Mouse (Mus musculus) midbrain, embryonic 15.5 days (tissue): ENCODE data around the gene Gm9918. TPM values are rescaled to one million over a fixed set of nuclear protein-coding genes. Genes with fewer than 3 reads are reported as not detected.
A peak's percentile ranks its signal among the peaks of the same experiment; 100 is the strongest.

ENCODE experiments used
- ATAC-seq: fragments of 200-750 bp; cut with Nextera tagmentation; replicated peaks from 2 replicates; pipeline ENCODE4 v1.8.0; 2017; ENCODE audit warnings: moderate TSS enrichment
- H3K27ac ChIP-seq: fragments of 300-500 bp; sonication (generic); 2 replicates; pipeline ENCODE4 v1.5.1; 2015; ENCODE audit warnings: mild to moderate bottlenecking, inconsistent platforms
- H3K27me3 ChIP-seq: fragments of 300-500 bp; sonication (generic); replicated peaks from 2 replicates; pipeline ENCODE4 v1.6.1; 2015; ENCODE audit warnings: inconsistent platforms
- H3K36me3 ChIP-seq: fragments of 300-500 bp; sonication (generic); replicated peaks from 2 replicates; pipeline ENCODE4 v1.6.1; 2015; ENCODE audit warnings: inconsistent platforms
- H3K4me1 ChIP-seq: fragments of 300-500 bp; sonication (generic); 2 replicates; pipeline ENCODE4 v1.6.1; 2015; ENCODE audit warnings: inconsistent platforms
- H3K4me2 ChIP-seq: fragments of 300-500 bp; sonication (generic); 2 replicates; pipeline ENCODE4 v1.6.1; 2015; ENCODE audit warnings: inconsistent platforms, mild to moderate bottlenecking, moderate library complexity
- H3K4me3 ChIP-seq: fragments of 300-500 bp; sonication (generic); 2 replicates; pipeline ENCODE4 v1.5.1; 2015; ENCODE audit warnings: mild to moderate bottlenecking, inconsistent platforms
- H3K9ac ChIP-seq: fragments of 300-500 bp; sonication (generic); 2 replicates; pipeline ENCODE4 v1.6.1; 2015; ENCODE audit warnings: mild to moderate bottlenecking, inconsistent platforms
- H3K9me3 ChIP-seq: fragments of 300-500 bp; sonication (generic); 2 replicates; pipeline ENCODE4 v1.6.1; 2016; ENCODE audit warnings: inconsistent platforms
- WGBS: fragments of 180-500 bp; shearing (Covaris S2); methylation state at CpG from one replicate; pipeline ENCODE4 v1.1.7; 2015; ENCODE audit warnings: mixed read lengths; 5-methylcytosine and 5-hydroxymethylcytosine counted together
- polyA plus RNA-seq: library from polyadenylated mRNA; unstranded; fragments of >200 nt; fragmentation: Nextera tagmentation; extraction: Ambion mirVana; gene quantifications from 2 replicates; pipeline ENCODE4 v1.2.1, GENCODE M21; 2015

The Gm9918 gene
- polyA plus RNA-seq, 1 experiment from 2014 or later = 0.10 TPM

DNA sequence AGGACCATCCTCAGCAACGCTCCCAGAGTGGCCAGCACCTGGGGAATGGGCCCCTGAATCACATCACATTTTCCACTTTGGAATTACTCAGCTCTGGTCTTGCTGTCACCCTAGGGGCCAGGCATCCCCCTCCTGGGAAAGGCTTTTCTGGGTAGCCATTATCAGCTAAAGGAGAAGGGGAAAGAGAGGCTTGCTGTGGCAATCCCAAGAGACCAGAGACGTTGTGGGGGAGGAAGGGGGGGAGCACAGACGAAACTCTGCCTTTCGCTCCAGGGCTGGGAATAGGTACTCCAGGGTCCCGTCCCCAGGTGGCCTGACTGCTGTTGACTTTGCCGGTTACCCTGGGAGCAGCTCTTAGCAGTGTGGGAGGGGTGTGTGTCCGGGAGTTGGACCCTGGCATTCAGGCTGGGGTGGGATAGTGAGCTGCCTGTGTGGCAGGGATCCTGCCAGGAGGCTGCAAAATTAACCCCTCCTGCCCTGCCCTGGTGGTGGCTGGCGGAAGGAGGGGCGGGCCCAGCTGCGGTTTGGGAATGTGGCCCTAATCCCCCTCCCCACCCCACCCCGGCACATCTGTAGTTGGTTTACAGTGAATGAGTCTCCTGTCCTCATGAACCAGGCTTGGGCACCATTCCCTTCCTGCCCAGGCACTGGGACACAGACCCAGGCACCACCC is 11.6 kb upstream of the Gm9918 start:
- 13% methylated on average over 11 of the region's 11 CpGs for WGBS
- no peak overlapping the region for H3K9ac ChIP-seq
- no peak overlapping the region for H3K27ac ChIP-seq
- H3K4me2 ChIP-seq = no peak overlapping the region
- no peaks in the 10 kb centered on the region for H3K36me3 ChIP-seq
- H3K4me1 ChIP-seq = peaks cover 19% of the 10 kb centered on the region
- ATAC-seq = no peak
- H3K4me3 ChIP-seq = no peak overlapping the region
- no peaks in the 10 kb centered on the region for H3K9me3 ChIP-seq
- H3K27me3 ChIP-seq = peaks cover 34% of the 10 kb centered on the region

- no peaks in the 10 kb centered on the region for H3K36me3 ChIP-seq
- H3K9me3 ChIP-seq = no peaks in the 10 kb centered on the region
- H3K4me1 ChIP-seq = peaks cover 11% of the 10 kb centered on the region
- no peak overlapping the region for H3K27ac ChIP-seq
- H3K9ac ChIP-seq = no peak overlapping the region
- H3K4me2 ChIP-seq = no peak overlapping the region
- H3K4me3 ChIP-seq = no peak overlapping the region
- H3K27me3 ChIP-seq = peaks cover 16% of the 10 kb centered on the region
- ATAC-seq = no peak
- WGBS = 52% methylated on average over 7 of the region's 7 CpGs
Observed at GRCm38 (mm10) chr15:102262582-102262981, 7.8 kb upstream of the Gm9918 start.

DNA sequence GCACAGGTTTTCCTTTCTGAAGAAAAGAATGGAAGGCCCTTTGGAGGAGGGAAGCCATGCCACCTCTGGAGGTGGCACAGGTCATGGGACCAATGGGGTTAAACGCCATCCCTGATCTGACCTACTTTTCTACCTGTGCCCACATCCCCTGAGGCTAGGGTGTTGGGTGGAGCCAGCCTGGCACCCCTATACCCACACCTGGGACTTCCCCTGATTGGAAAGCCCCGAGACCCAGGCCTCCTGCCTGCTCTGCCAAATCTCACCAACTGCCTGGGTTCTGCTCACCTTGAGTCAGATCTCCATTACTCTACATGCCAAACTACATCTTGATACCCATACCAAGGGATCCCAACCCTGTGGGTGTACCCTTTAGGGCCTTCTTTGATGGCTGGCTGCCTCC is 7.3 kb upstream of the Gm9918 start:
- ATAC-seq = no peak
- H3K36me3 ChIP-seq = no peaks in the 10 kb centered on the region
- H3K27ac ChIP-seq = no peak overlapping the region
- H3K4me2 ChIP-seq = no peak overlapping the region
- H3K4me1 ChIP-seq = peaks cover 6% of the 10 kb centered on the region; the same call in 1 of the 2 replicates
- no peak overlapping the region for H3K9ac ChIP-seq
- WGBS = 62% methylated on average over 2 of the region's 2 CpGs
- H3K27me3 ChIP-seq = peaks cover 12% of the 10 kb centered on the region
- H3K9me3 ChIP-seq = no peaks in the 10 kb centered on the region
- no peak overlapping the region for H3K4me3 ChIP-seq

- H3K4me1 ChIP-seq = peaks cover 2% of the 10 kb centered on the region; the same call in 1 of the 2 replicates
- no peak overlapping the region for H3K9ac ChIP-seq
- no peak overlapping the region for H3K4me2 ChIP-seq
- no peak for ATAC-seq
- H3K9me3 ChIP-seq = no peaks in the 10 kb centered on the region
- H3K27ac ChIP-seq = no peak overlapping the region
- 90% methylated on average over 5 of the region's 5 CpGs for WGBS
- H3K36me3 ChIP-seq = no peaks in the 10 kb centered on the region
- peaks cover 6% of the 10 kb centered on the region; the same call in 1 of the 2 replicates for H3K27me3 ChIP-seq
- no peak overlapping the region for H3K4me3 ChIP-seq
Observed at GRCm38 (mm10) chr15:102265548-102265947, 4.8 kb upstream of the Gm9918 start.

DNA sequence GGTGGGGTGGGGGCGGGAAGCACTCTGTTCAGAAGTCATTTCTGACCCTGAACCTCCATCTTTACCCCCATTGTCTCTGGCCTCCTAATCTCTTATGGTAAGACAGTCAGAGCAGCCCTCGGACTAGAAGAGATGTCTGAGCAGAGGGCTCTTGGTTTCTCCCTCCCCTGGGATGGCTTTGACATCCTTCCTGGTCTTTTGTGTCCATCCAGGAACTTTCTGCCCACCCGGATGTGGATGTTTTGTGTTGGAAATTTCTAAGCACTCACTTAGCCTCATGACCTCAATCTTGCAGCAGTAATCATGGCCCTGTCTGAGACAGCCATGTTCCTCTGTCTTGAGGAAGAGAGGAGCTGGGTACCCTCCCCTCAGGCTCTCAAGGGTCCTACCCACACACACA is 1.1 kb downstream of the Gm9918 start:
- H3K9me3 ChIP-seq = no peaks in the 10 kb centered on the region
- no peak overlapping the region for H3K4me3 ChIP-seq
- H3K9ac ChIP-seq = no peak overlapping the region
- no peak overlapping the region for H3K27ac ChIP-seq
- H3K4me2 ChIP-seq = no peak overlapping the region
- 19% methylated on average over 3 of the region's 3 CpGs for WGBS
- no peaks in the 10 kb centered on the region for H3K36me3 ChIP-seq
- ATAC-seq = no peak
- 0 out of 2 replicates have a peak, but pooled peaks cover 19% of the 10 kb centered on the region for H3K27me3 ChIP-seq
- H3K4me1 ChIP-seq = peaks cover 5% of the 10 kb centered on the region; the same call in 1 of the 2 replicates

DNA sequence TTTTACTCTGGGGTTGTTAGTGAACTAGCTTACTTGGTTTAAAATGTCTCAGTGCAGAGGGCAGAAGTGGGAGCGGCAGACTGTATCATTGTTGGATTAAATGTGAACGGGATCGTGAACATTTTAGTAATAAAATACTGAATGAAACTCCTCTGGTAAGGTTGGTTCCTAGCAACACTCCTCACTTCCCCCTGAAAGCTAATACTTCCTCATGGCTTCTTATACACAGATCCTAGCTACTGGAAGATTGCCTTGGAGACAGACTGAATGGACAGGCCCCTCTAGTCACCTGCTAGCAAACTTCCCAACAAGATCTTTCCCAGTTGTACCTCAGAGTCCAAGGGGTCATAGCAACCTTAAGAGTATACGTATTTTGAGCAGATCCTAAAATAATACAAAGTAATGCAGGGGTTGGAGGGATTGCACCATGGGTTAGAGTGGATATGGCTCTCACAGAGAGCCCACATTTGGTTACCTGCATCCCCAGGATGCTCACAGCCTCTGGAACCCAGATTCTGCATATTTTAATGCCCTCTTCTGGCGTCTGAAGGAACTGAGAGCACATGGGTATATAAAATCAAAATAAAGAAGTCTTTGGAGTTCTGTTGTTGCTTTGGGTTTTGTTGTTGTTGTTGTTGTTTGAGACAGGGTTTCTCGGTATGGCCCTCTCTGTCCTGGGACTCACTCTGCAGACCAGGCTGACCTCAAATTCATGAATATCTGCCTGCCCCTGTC is 3.8 kb downstream of the Gm9918 start:
- no peak for ATAC-seq
- Histone ChIP-seq H3K4me3 (no peak overlapping the region), H3K4me2 (no peak overlapping the region), H3K4me1 (peaks cover 9% of the 10 kb centered on the region), H3K36me3 (no peaks in the 10 kb centered on the region), H3K9me3 (no peaks in the 10 kb centered on the region), H3K27ac (no peak overlapping the region), H3K27me3 (0 out of 2 replicates have a peak, but pooled peaks cover 19% of the 10 kb centered on the region), H3K9ac (no peak overlapping the region)
- 78% methylated on average over 6 of the region's 6 CpGs for WGBS

GRCm38 (mm10) chr15:102278726-102279091 is 8.3 kb downstream of the Gm9918 start:
- H3K27me3 ChIP-seq = no peaks in the 10 kb centered on the region
- ATAC-seq = peak; percentile 25; the same call in 1 of the 2 replicates
- H3K4me2 ChIP-seq = peak overlapping the region; percentile 84
- peak overlapping the region; percentile 90 for H3K27ac ChIP-seq
- peak overlapping the region; percentile 84 for H3K9ac ChIP-seq
- peaks cover 13% of the 10 kb centered on the region; the same call in 1 of the 2 replicates for H3K36me3 ChIP-seq
- 35% methylated on average over 7 of the region's 7 CpGs for WGBS
- H3K4me1 ChIP-seq = peaks cover 17% of the 10 kb centered on the region
- H3K9me3 ChIP-seq = no peaks in the 10 kb centered on the region
- peak overlapping the region; percentile 85 for H3K4me3 ChIP-seq

DNA sequence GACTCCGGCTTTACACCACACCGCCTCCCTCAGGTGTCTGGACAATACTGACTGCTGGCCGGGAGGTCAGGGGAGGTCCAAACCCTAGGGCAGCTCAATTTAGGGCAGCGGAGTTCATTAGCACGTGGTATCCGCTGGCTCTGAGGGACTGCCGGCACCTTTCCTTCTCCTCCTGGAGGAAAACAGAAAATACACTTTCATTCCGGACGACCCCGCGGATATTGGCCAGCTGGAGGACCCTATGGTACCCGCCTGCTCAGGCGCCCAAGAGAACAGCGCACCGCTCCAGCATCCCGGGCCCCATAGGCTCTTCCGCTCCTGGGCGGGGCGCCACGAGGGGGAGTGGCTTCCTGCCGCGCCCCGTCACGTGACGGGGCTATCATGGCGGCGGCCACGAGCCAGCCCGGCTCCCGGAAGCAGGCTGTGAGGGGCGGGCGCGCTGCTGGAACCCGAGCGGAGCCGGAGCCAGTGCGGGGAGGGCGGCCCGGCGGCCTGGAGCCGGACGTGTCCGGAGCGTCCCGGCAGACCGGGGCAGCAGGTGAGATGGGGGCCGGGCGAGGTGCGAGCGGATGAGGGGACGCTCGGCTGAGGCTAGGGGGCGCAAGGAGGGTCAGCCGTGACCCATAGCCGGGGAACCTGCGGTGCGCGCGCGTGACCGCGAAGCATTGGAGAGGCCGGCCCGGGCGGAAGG is 8.9 kb downstream of the Gm9918 start, which contains the start of gene Mfsd5:
TSS of gene Mfsd5 (plus strand) at position 363 of the 691 bp plus-strand sequence.
- Histone ChIP-seq H3K4me2 (peak within 1 kb of the TSS; percentile 84), H3K9ac (peak within 1 kb of the TSS; percentile 84)
- under 1% methylated on average over 64 of the region's 65 CpGs for WGBS

DNA sequence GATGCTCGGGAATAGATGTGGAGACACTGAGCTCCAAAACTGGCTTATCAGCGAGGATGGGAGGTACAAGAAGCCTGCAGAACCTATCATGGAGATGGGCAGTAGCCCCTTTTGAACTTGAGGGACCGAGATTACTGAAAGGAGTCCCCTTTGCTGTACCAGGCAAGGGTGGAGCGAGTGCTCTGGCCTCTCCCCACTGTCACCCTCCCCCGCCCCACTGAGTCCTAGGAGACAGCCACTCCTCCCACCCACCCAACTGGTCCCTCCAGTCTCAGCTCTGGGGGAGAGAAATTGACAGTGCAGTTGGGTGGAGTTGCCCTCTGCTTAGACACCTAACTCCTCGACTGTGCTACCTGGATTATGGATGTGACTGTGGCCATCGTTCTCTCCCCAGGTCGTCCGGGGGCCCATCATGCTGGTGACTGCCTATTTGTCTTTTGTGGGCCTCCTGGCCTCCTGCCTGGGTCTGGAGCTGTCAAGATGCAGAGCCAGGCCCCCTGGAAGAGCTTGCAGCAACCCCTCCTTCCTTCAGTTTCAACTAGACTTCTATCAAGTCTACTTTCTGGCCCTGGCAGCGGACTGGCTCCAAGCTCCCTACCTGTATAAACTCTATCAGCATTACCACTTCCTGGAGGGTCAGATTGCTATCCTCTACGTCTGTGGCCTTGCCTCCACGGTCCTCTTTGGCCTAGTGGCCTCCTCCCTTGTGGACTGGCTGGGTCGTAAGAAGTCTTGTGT is 9.6 kb downstream of the Gm9918 start:
- WGBS = 29% methylated on average over 13 of the region's 13 CpGs

More for the DNA sequence above, 8.9 kb downstream of the Gm9918 start, which contains the start of gene Mfsd5:
- no peaks in the 10 kb centered on the region for H3K9me3 ChIP-seq
- H3K27ac ChIP-seq = peak within 1 kb of the TSS; percentile 90
- peak; percentile 95 for ATAC-seq
- H3K36me3 ChIP-seq = peaks cover 13% of the 10 kb centered on the region; the same call in 1 of the 2 replicates
- peaks cover 17% of the 10 kb centered on the region for H3K4me1 ChIP-seq
- peak within 1 kb of the TSS; percentile 85 for H3K4me3 ChIP-seq
- H3K27me3 ChIP-seq = no peaks in the 10 kb centered on the region

GRCm38 (mm10) chr15:102280623-102281022 is 10.3 kb downstream of the Gm9918 start:
- Histone ChIP-seq H3K36me3 (peaks cover 13% of the 10 kb centered on the region; the same call in 1 of the 2 replicates), H3K4me1 (peaks cover 17% of the 10 kb centered on the region), H3K4me2 (peak overlapping the region; percentile 84), H3K9ac (no peak overlapping the region), H3K27me3 (no peaks in the 10 kb centered on the region), H3K27ac (no peak overlapping the region), H3K9me3 (no peaks in the 10 kb centered on the region), H3K4me3 (peak overlapping the region; percentile 85)
- WGBS = 98% methylated on average over 19 of the region's 19 CpGs
- ATAC-seq = no peak

More for the DNA sequence above, 9.6 kb downstream of the Gm9918 start:
- no peak; the same call in 1 of the 2 replicates for ATAC-seq
- Histone ChIP-seq H3K4me2 (peak overlapping the region; percentile 84), H3K4me1 (peaks cover 17% of the 10 kb centered on the region), H3K9ac (peak overlapping the region; percentile 84), H3K27me3 (no peaks in the 10 kb centered on the region), H3K27ac (peak overlapping the region; percentile 90), H3K9me3 (no peaks in the 10 kb centered on the region), H3K4me3 (peak overlapping the region; percentile 85), H3K36me3 (peaks cover 13% of the 10 kb centered on the region; the same call in 1 of the 2 replicates)

DNA sequence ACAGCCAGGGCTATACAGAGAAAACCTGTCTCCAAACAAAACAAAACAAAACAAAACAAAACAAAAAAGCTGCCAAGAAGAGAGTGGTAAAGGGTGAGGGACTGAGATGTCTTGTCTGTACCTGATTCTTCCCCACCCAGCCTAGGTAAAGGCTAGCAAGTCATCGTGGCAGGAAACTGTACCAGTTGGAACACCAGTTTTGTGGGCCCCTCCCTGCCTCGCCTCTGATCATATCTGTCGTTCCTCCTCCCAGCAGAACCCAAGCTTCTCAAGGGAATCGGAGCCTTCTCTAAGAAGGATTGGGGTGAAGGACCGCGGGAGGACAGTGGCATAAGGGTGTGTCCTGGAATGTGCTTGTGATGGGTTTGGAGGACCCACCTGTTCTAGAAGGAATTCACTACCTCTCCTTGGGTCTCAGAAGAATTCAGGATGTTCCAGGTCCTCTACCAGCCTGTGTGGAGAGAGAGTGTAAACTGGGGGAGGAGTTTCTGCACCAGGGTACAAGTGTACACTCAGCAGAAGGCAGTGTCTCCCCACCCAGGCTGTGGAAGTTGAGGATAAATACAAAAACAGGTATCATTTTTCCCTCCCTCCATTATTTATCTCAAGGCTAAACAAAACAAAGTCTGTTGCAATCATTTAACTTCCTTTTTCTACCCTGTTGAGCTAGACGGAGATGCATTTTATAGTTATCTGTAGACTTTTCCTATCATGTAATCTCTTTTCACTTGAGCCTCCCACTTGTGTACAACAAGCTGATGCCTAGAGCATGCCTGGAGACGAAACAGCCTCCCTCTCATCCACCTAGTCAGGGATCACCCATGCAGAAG is 12.3 kb downstream of the Gm9918 start:
- Histone ChIP-seq H3K9me3 (no peaks in the 10 kb centered on the region), H3K4me1 (peaks cover 17% of the 10 kb centered on the region), H3K9ac (no peak overlapping the region), H3K27me3 (no peaks in the 10 kb centered on the region), H3K27ac (no peak overlapping the region), H3K36me3 (peaks cover 13% of the 10 kb centered on the region; the same call in 1 of the 2 replicates), H3K4me3 (no peak overlapping the region), H3K4me2 (no peak overlapping the region)
- 92% methylated on average over 8 of the region's 8 CpGs for WGBS
- no peak for ATAC-seq
